Mouse (Mus musculus): ENCODE data around the gene Nkapd1.

DNA sequence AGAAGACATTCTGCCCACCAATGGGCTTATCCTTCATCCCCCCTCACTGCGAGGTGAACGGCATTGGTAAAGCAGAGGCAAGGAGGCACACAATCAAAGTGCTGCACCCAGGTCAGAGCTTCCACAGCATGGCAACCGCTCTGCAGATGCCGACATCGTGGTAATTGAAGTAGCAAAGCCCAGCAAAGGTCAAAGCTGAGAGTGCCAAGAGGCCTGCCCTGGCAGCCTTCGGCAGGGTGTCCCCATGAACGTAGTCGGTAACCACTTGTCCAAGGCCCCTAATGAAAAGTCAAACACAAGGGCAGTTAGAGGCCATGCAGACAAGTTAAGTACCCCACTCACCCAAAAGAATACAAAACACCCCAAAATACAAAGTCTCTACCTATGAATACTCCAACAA, 20.3 kb downstream of the Nkapd1 start:
- TF ChIP-seq POLR2A (IDR thresholded peaks at IDR 0.05; ENCODE audit: low read depth, low read length), result no peak
- TF ChIP-seq CTCF (IDR thresholded peaks at IDR 0.05; ENCODE audit: extremely low read depth, insufficient read length, insufficient replicate concordance, low read depth, low read length), result no peak

All from small intestine, adult 2 months (tissue).